Mouse (Mus musculus) hindbrain, embryonic 11.5 days (tissue): ENCODE measurements around the gene Prima1. TPM values are rescaled to one million over a fixed set of nuclear protein-coding genes. Genes with fewer than 3 reads are reported as not detected.
A peak's percentile ranks its signal among the peaks of the same experiment; 100 is the strongest.

Experiments
- ATAC-seq: fragments of 200-750 bp; cut with Nextera tagmentation; 2 replicates; pipeline ENCODE4 v1.8.0; 2017; ENCODE audit warnings: mild to moderate bottlenecking, moderate TSS enrichment, moderate library complexity; ENCODE audit not compliant: low FRiP score
- DNase-seq: peaks from one replicate; pipeline ENCODE4 v3.0.0-alpha.2; 2015; ENCODE audit warnings: low spot score
- H3K27ac ChIP-seq: fragments of 300-500 bp; sonication (generic); 2 replicates; pipeline ENCODE4 v1.5.1; 2014; ENCODE audit warnings: mild to moderate bottlenecking, low read depth, low read length
- H3K27me3 ChIP-seq: fragments of 300-500 bp; sonication (generic); 2 replicates; pipeline ENCODE4 v1.6.1; 2014; ENCODE audit warnings: mild to moderate bottlenecking, low read length, moderate library complexity, mixed read lengths; ENCODE audit not compliant: control insufficient read depth, insufficient read depth
- H3K36me3 ChIP-seq: fragments of 300-500 bp; sonication (generic); 2 replicates; pipeline ENCODE4 v1.6.1; 2014; ENCODE audit warnings: mild to moderate bottlenecking, low read length, moderate library complexity, mixed read lengths; ENCODE audit not compliant: control insufficient read depth, insufficient read depth
- H3K4me1 ChIP-seq: fragments of 300-500 bp; sonication (generic); replicated peaks from 2 replicates; pipeline ENCODE4 v1.6.1; 2014; ENCODE audit warnings: low read length, mixed read lengths; ENCODE audit not compliant: control insufficient read depth, insufficient read depth
- H3K4me2 ChIP-seq: fragments of 300-500 bp; sonication (generic); replicated peaks from 2 replicates; pipeline ENCODE4 v1.6.1; 2014; ENCODE audit warnings: mild to moderate bottlenecking, low read depth, low read length
- H3K4me3 ChIP-seq: fragments of 300-500 bp; sonication (generic); 2 replicates; pipeline ENCODE4 v1.5.1; 2014; ENCODE audit warnings: low read depth, low read length
- H3K9ac ChIP-seq: fragments of 300-500 bp; sonication (generic); 2 replicates; pipeline ENCODE4 v1.6.1; 2014; ENCODE audit warnings: low read depth, low read length
- H3K9me3 ChIP-seq: fragments of 300-500 bp; sonication (generic); 2 replicates; pipeline ENCODE4 v1.6.1; 2016; ENCODE audit warnings: low read length; ENCODE audit not compliant: control insufficient read depth
- WGBS: fragments of 180-500 bp; shearing (Covaris S2); extraction: QIAGEN DNeasy Blood & Tissue Kit; methylation state at CpG from one replicate; pipeline ENCODE4 v1.1.7; 2014; 5-methylcytosine and 5-hydroxymethylcytosine counted together
- polyA plus RNA-seq: library from polyadenylated mRNA; unstranded; fragments of >200 nt; fragmentation: Nextera tagmentation; extraction: Ambion mirVana; gene quantifications from 2 replicates; pipeline ENCODE4 v1.2.1, GENCODE M21; 2014

Gene Prima1
- polyA plus RNA-seq, 1 experiment from 2014 or later = 1.5 TPM

DNA sequence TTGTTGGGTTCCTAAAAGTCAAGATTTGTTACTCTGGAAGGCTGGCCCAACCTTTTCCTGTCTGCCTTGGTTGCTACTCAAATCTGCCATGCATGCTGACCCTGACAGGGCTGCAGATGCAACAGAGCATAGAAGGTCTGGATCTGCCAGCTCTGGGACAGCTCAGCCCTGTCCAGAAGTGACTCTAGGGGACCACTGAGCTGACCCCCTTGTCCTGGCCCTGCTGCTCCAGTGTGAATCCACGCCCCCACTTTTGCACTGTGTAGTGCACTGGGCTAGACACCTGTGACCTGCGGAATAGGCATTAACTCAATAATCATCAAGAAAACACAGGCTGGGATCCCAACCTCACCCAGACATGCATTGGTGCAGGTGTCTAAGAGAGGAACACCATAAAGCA, 27.2 kb downstream of the Prima1 start:
- Histone ChIP-seq H3K4me3 (no peak overlapping the region), H3K27me3 (no peaks in the 10 kb centered on the region), H3K4me2 (no peak overlapping the region), H3K27ac (no peak overlapping the region), H3K9me3 (no peaks in the 10 kb centered on the region), H3K4me1 (0 out of 2 replicates have a peak, but pooled peaks cover 2% of the 10 kb centered on the region), H3K9ac (no peak overlapping the region), H3K36me3 (no peaks in the 10 kb centered on the region)
- ATAC-seq (no peak), DNase-seq (no peak)
- 95% methylated on average over 2 of the region's 2 CpGs for WGBS

DNA sequence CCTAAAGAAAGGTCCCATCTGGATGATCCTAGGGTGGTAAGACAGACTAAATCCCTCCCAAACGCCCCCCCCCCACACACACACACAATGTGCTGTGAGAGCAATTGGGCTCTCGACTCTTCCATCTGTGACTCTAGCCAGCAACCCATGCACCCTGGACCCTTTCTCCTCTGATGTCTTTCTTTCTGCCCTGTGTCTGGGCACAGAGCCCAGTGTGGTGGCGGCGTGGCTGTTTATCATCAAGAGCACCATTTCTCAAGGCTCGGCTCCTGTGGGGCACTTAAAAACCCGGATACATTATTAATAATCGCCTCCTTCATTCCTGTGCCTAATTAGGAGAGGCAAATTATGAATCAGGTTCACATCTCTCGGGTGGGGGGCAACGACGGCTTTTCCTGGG, 27.7 kb downstream of the Prima1 start:
- Histone ChIP-seq H3K27ac (no peak overlapping the region), H3K27me3 (no peaks in the 10 kb centered on the region), H3K4me3 (no peak overlapping the region), H3K4me2 (no peak overlapping the region), H3K9ac (no peak overlapping the region), H3K36me3 (no peaks in the 10 kb centered on the region), H3K4me1 (0 out of 2 replicates have a peak, but pooled peaks cover 2% of the 10 kb centered on the region), H3K9me3 (no peaks in the 10 kb centered on the region)
- DNase-seq (no peak), ATAC-seq (no peak)
- WGBS = 80% methylated on average over 10 of the region's 10 CpGs

DNA sequence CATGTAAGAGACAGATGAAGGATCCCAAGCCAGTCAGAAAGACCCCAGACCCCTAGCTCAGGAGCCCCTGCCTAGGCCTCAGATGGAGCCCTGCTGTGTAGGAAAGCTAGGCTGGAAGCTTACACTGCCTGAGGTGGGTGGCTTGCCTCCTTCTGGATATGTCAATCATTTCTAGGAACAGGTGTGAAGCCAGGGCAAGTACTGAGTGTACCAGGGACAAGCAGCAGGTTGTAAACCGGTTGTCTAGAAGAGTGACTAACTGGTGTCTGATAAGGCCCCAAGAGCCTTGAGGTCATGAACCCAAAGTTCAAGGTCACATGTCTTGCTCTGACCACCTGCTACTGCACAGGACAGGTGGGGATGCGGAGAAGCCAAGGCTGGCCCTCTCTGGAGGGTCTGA, 28.4 kb downstream of the Prima1 start:
- Histone ChIP-seq H3K4me2 (no peak overlapping the region), H3K27ac (no peak overlapping the region), H3K4me1 (0 out of 2 replicates have a peak, but pooled peaks cover 2% of the 10 kb centered on the region), H3K27me3 (no peaks in the 10 kb centered on the region), H3K4me3 (no peak overlapping the region), H3K36me3 (no peaks in the 10 kb centered on the region), H3K9ac (no peak overlapping the region), H3K9me3 (no peaks in the 10 kb centered on the region)
- DNase-seq = no peak
- 89% methylated on average over 2 of the region's 2 CpGs for WGBS
- no peak for ATAC-seq

DNA sequence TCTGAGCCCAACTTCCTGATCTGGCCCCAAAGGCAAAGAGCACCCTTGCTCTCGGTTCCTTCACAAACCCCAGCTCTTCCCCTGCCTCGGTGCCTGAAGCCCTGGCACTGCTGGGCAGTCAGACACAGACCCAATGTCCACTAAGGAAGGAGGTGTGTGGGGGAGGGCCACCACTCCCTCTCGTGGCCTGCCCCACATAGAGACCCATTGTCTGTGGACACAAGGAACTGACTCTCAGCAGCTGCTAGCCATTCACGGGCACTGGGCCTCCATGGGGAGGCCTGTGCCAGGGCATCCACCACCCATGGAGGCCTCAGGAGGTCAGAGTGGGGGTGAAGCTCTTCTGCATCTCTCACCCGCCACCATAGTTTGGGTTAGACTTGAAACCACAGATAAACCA, 30.9 kb downstream of the Prima1 start:
- no peak overlapping the region for H3K27ac ChIP-seq
- H3K36me3 ChIP-seq = no peaks in the 10 kb centered on the region
- ATAC-seq = no peak
- H3K4me1 ChIP-seq = 0 out of 2 replicates have a peak, but pooled peaks cover 2% of the 10 kb centered on the region
- no peak overlapping the region for H3K4me2 ChIP-seq
- no peak overlapping the region for H3K4me3 ChIP-seq
- H3K9ac ChIP-seq = no peak overlapping the region
- WGBS = 56% methylated on average over 5 of the region's 5 CpGs
- DNase-seq = no peak
- H3K9me3 ChIP-seq = no peaks in the 10 kb centered on the region
- H3K27me3 ChIP-seq = no peaks in the 10 kb centered on the region

DNA sequence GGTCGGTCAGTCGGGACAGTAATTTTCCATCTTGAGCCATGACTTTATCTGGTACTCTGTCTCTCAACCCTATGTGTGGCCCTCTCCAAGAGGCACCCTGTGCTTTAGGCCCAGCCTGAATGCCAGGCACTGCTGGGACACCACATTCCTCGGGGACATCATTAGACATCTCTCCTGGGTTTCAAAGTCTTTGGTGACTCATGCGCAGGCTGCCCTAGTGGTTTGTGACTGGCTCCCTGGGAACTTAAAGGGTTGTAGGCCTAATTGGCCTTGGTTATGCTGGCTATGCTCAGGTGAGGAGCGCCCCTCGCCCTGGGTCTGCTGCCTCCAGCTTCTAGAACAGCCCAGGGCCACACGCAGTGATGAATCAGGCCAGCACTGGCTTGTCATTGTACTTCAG, 32.4 kb downstream of the Prima1 start:
- no peak overlapping the region for H3K4me3 ChIP-seq
- no peaks in the 10 kb centered on the region for H3K27me3 ChIP-seq
- 92% methylated on average over 7 of the region's 7 CpGs for WGBS
- no peak overlapping the region for H3K4me2 ChIP-seq
- H3K36me3 ChIP-seq = no peaks in the 10 kb centered on the region
- ATAC-seq (no peak), DNase-seq (no peak)
- H3K9me3 ChIP-seq = no peaks in the 10 kb centered on the region
- H3K4me1 ChIP-seq = 0 out of 2 replicates have a peak, but pooled peaks cover 2% of the 10 kb centered on the region
- no peak overlapping the region for H3K9ac ChIP-seq
- H3K27ac ChIP-seq = no peak overlapping the region

DNA sequence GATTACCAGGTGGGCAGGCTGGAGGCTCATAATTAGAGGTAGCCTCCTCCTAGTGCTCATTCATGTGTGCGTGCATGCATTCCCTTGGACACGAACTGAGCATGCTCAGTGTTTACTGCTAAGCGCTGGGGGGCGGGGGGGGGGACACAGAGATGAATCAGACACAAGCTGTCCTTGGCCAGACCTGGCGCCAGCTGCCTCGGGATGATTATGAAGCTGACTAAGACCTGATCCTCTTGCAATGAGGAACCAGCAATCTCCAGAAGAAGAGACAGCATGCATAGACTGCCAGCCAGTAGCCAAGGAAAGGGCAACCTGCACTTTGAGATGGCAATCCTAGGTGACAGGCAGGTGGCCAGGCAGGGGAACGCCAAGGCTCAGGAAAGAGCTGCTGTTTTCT, 36.4 kb downstream of the Prima1 start:
- 78% methylated on average over 7 of the region's 7 CpGs for WGBS
- ATAC-seq = no peak
- H3K27ac ChIP-seq = no peak overlapping the region
- no peaks in the 10 kb centered on the region for H3K36me3 ChIP-seq
- no peak for DNase-seq
- H3K27me3 ChIP-seq = no peaks in the 10 kb centered on the region
- H3K4me2 ChIP-seq = no peak overlapping the region
- no peaks in the 10 kb centered on the region for H3K9me3 ChIP-seq
- no peak overlapping the region for H3K4me3 ChIP-seq
- H3K9ac ChIP-seq = no peak overlapping the region
- peaks cover 7% of the 10 kb centered on the region; the same call in 1 of the 2 replicates for H3K4me1 ChIP-seq

DNA sequence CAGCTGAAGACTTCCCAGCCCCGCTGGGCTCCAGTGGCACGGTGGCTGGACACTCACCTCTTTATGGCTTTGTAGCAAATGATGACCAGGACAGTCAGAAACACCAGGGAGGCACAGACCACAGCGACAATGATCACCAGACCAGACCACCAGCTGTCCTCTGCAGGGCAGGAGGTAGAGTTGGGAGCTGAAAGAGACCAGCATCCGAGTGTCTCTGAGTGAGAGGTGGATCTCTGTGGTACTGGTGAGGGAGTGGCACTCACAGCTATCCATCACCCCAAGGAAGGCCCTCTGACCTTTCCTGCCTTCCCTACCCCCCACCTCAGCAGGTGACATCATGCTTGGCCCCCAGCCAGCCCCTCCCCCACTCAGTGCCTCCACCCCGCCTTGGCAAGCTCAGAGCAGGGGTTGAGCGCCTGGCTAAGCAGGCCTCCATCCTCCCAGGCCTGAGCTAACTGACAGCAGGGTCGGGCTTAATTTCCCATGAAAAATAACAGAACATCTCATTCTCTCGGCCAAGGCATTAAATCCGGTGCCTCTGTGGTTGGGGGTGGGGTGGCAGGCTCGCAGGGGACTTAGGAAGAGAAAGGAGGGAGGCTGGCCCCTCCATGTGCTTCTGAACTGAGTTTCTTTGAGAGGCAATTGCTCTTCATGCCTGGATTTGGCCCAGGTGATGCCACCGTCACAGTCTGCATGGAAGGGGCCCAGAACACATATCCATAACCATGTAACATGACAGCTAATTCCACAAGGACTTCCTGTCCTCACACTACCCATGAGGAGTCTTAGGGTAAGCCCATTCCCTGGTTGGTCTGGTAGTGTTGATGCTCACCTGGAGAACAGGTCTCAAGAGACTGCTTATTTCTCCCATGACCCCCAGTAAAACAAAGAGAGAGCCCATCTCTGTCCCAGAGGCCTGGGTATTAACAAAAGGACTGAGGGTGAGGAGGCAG, 39.1 kb downstream of the Prima1 start:
- H3K27me3 ChIP-seq = no peaks in the 10 kb centered on the region
- no peaks in the 10 kb centered on the region for H3K36me3 ChIP-seq
- no peaks in the 10 kb centered on the region for H3K9me3 ChIP-seq
- DNase-seq (peak; percentile 52), ATAC-seq (peak; percentile 80)
- H3K27ac ChIP-seq = peak overlapping the region; percentile 70; the same call in 1 of the 2 replicates
- no peak overlapping the region for H3K4me2 ChIP-seq
- 27% methylated on average over 11 of the region's 11 CpGs for WGBS
- H3K4me3 ChIP-seq = no peak overlapping the region
- H3K9ac ChIP-seq = 0 out of 2 replicates have a peak overlapping the region, but pooled peaks have one; percentile 5
- peaks cover 7% of the 10 kb centered on the region; the same call in 1 of the 2 replicates for H3K4me1 ChIP-seq

DNA sequence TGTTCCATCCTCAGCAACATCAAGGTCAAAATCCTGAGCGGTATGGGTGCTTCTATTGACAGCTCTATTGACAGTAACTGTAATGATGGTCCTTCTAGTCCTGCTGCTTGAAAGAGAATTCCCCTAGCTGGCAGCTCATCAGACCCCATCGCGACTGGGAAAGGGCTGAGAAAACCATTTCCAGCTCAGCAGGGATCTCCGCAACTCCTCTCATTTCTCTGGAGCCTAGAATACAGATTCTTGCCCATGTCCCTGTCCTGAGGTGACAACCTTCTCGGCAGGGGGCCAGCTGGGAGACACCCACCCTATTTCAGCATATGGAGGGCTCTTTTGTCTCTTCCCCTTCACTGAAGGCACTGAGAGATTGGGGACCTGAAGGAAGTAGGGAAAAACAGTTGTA, 49.0 kb downstream of the Prima1 start:
- no peaks in the 10 kb centered on the region for H3K36me3 ChIP-seq
- no peaks in the 10 kb centered on the region for H3K9me3 ChIP-seq
- no peaks in the 10 kb centered on the region for H3K4me1 ChIP-seq
- no peak for DNase-seq
- H3K27me3 ChIP-seq = no peaks in the 10 kb centered on the region
- WGBS = 53% methylated on average over 5 of the region's 5 CpGs
- no peak overlapping the region for H3K4me3 ChIP-seq
- H3K9ac ChIP-seq = no peak overlapping the region
- H3K4me2 ChIP-seq = no peak overlapping the region
- H3K27ac ChIP-seq = no peak overlapping the region
- ATAC-seq = no peak

DNA sequence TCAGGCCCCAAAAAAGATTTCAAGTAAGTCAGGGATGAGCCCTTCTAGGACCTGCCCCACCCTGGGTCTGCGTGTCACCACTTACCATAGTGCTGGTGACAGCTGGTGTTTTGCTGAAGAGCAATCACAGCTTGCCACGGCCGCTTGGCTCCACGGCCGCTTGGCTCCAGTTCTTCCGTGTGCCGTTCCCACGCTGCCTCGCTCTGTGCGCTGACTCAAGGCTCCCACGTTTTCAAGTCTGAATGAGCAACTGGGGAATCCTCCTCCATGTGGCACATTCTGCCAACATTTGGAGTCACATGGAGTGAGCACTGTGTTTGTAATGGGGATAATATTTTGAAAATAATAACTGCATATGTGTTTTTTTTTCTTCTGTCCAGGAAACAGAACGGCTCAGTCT, 52.2 kb downstream of the Prima1 start:
- Histone ChIP-seq H3K9me3 (no peaks in the 10 kb centered on the region), H3K4me1 (no peaks in the 10 kb centered on the region), H3K27ac (no peak overlapping the region), H3K27me3 (no peaks in the 10 kb centered on the region), H3K4me3 (no peak overlapping the region), H3K9ac (no peak overlapping the region), H3K36me3 (no peaks in the 10 kb centered on the region), H3K4me2 (no peak overlapping the region)
- DNase-seq = no peak
- ATAC-seq = no peak
- WGBS = 86% methylated on average over 12 of the region's 12 CpGs
